1 mouse cellular context compared by ENCODE assay signal in the genomic region with DNA sequence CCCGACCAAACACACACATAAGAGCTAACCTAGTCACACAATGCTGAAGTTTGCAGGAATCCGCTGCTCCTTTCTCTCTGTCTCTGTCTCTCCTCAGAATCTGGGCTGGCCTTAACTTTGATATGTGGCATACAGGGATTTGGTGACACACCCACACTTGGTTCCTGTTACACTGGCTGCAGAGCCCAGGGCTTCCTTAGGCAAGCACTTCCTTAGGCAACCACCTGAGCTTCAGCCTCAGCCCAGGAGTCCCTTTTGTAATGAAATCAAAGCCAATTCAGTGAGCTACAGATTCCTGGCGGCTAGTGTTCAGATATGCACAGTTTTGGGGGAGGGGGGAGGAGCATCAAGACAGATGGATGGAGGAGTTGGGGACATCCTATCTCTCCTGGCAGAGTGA.
TF ChIP-seq lines count a peak whose summit lies in the region.

No protein-coding gene starts in this region.

TF ChIP-seq in MEL, 35 proteins besides CTCF, POLR2A, EP300 and RAD21:
- peak; percentile 55; the same call in 1 of the 2 replicates for TF ChIP-seq RCOR1 (IDR thresholded peaks at IDR 0.05; ENCODE audit: low read depth, low read length)
- TF ChIP-seq GABPA (IDR thresholded peaks at IDR 0.05; ENCODE audit: low read depth, low read length), result no peak
